Mouse (Mus musculus): ENCODE measurements at regions not wholly inside any gene's neighbourhood (a gene's known extent, or its start where the extent isn't known, plus 50 kb on each side); places are given as distances from the start of the nearest gene placed in this dataset.

- TF ChIP-seq POLR2A (IDR thresholded peaks at IDR 0.05; ENCODE audit: low read depth, low read length) = no peak
- TF ChIP-seq CTCF (IDR thresholded peaks at IDR 0.05; ENCODE audit: extremely low read depth, insufficient read depth, insufficient read length, insufficient replicate concordance) = no peak
Observed at GRCm38 (mm10) chr3:38712078-38712873, 174.5 kb upstream of the Fat4 start.

Data from spleen, adult 2 months (tissue).